Mouse (Mus musculus): ENCODE results near the gene Olfr221. TPM values are rescaled to one million over a fixed set of nuclear protein-coding genes. Genes with fewer than 3 reads are reported as not detected.
"Not testable (repeated sequence)": the region's sequence is repeated elsewhere in the genome, so short reads cannot be mapped to it uniquely, and the experiment has no call there.

Olfr221 gene
- polyA plus RNA-seq (2015; fragmentation: Nextera tagmentation; extraction: Ambion mirVana), result not detected in 2 replicates

GRCm38 (mm10) chr14:52042359-52042758 is at the start of gene Olfr221:
TSS of gene Olfr221 (minus strand) at chr14:52042459.
- ATAC-seq (ENCODE audit: extremely low read depth, insufficient number of reproducible peaks, low FRiP score, low TSS enrichment); H3K9me3 ChIP-seq; H3K4me1 ChIP-seq; H3K9ac ChIP-seq; H3K36me3 ChIP-seq; H3K27me3 ChIP-seq (replicated peaks); H3K27ac ChIP-seq (replicated peaks); H3K4me3 ChIP-seq; H3K4me2 ChIP-seq: not testable (repeated sequence)
- 42% methylated on average over 3 of the region's 3 CpGs for WGBS

- H3K27me3 ChIP-seq (replicated peaks), result no peaks in the 10 kb centered on the region
These were observed 40.8 kb upstream of the Olfr221 start for GRCm38 (mm10) chr14:52083083-52083482.

GRCm38 (mm10) chr14:52071599-52072137 is 29.4 kb upstream of the Olfr221 start:
- ATAC-seq (ENCODE audit: extremely low read depth, insufficient number of reproducible peaks, low FRiP score, low TSS enrichment), result no peak
- Histone ChIP-seq H3K27me3 (replicated peaks) (no peaks in the 10 kb centered on the region), H3K4me2 (no peak overlapping the region), H3K4me3 (no peak overlapping the region), H3K4me1 (no peaks in the 10 kb centered on the region), H3K9ac (no peak overlapping the region), H3K36me3 (peaks cover 65% of the 10 kb centered on the region), H3K9me3 (no peaks in the 10 kb centered on the region), H3K27ac (replicated peaks) (no peak overlapping the region)
- WGBS, result 89% methylated on average over 15 of the region's 15 CpGs

More at GRCm38 (mm10) chr14:52083083-52083482, 40.8 kb upstream of the Olfr221 start:
- H3K4me3 ChIP-seq, result no peak overlapping the region
- H3K4me1 ChIP-seq, result no peaks in the 10 kb centered on the region
- peaks cover 85% of the 10 kb centered on the region for H3K36me3 ChIP-seq
- no peak overlapping the region for H3K4me2 ChIP-seq
- H3K27ac ChIP-seq (replicated peaks), result no peak overlapping the region
- ATAC-seq (ENCODE audit: extremely low read depth, insufficient number of reproducible peaks, low FRiP score, low TSS enrichment), result no peak
- no peak overlapping the region for H3K9ac ChIP-seq
- no peaks in the 10 kb centered on the region for H3K9me3 ChIP-seq

GRCm38 (mm10) chr14:52066135-52066534 is 23.9 kb upstream of the Olfr221 start:
- Histone ChIP-seq H3K4me1 (no peaks in the 10 kb centered on the region), H3K9me3 (no peaks in the 10 kb centered on the region; the same call in 1 of the 2 replicates), H3K4me2 (no peak overlapping the region), H3K36me3 (peaks cover 10% of the 10 kb centered on the region), H3K4me3 (no peak overlapping the region), H3K9ac (no peak overlapping the region), H3K27me3 (replicated peaks) (no peaks in the 10 kb centered on the region), H3K27ac (replicated peaks) (no peak overlapping the region)
- 56% methylated on average over 4 of the region's 4 CpGs for WGBS
- no peak for ATAC-seq (ENCODE audit: extremely low read depth, insufficient number of reproducible peaks, low FRiP score, low TSS enrichment)

GRCm38 (mm10) chr14:52061798-52062197 is 19.5 kb upstream of the Olfr221 start:
- ATAC-seq (ENCODE audit: extremely low read depth, insufficient number of reproducible peaks, low FRiP score, low TSS enrichment), result no peak
- Histone ChIP-seq H3K4me2 (no peak overlapping the region), H3K4me3 (no peak overlapping the region), H3K4me1 (no peaks in the 10 kb centered on the region), H3K9me3 (no peaks in the 10 kb centered on the region; the same call in 1 of the 2 replicates), H3K9ac (no peak overlapping the region), H3K36me3 (no peaks in the 10 kb centered on the region), H3K27ac (replicated peaks) (no peak overlapping the region), H3K27me3 (replicated peaks) (no peaks in the 10 kb centered on the region)
- WGBS, result 81% methylated on average over 8 of the region's 8 CpGs

- WGBS, result 74% methylated on average over 1 of the region's 1 CpGs
- ATAC-seq (ENCODE audit: extremely low read depth, insufficient number of reproducible peaks, low FRiP score, low TSS enrichment), result no peak
- no peak overlapping the region for H3K4me2 ChIP-seq
- no peak overlapping the region for H3K27ac ChIP-seq (replicated peaks)
- H3K4me1 ChIP-seq, result no peaks in the 10 kb centered on the region
- H3K36me3 ChIP-seq, result no peaks in the 10 kb centered on the region
- no peaks in the 10 kb centered on the region; the same call in 1 of the 2 replicates for H3K9me3 ChIP-seq
- no peaks in the 10 kb centered on the region for H3K27me3 ChIP-seq (replicated peaks)
- no peak overlapping the region for H3K9ac ChIP-seq
- H3K4me3 ChIP-seq, result no peak overlapping the region
These were observed 18.5 kb upstream of the Olfr221 start for GRCm38 (mm10) chr14:52060800-52061199.

GRCm38 (mm10) chr14:52059982-52060381 is 17.7 kb upstream of the Olfr221 start:
- Histone ChIP-seq H3K9ac (no peak overlapping the region), H3K4me1 (no peaks in the 10 kb centered on the region), H3K27me3 (replicated peaks) (no peaks in the 10 kb centered on the region), H3K4me3 (no peak overlapping the region), H3K36me3 (no peaks in the 10 kb centered on the region), H3K9me3 (no peaks in the 10 kb centered on the region; the same call in 1 of the 2 replicates), H3K4me2 (no peak overlapping the region), H3K27ac (replicated peaks) (no peak overlapping the region)
- WGBS, result 58% methylated on average over 4 of the region's 4 CpGs
- ATAC-seq (ENCODE audit: extremely low read depth, insufficient number of reproducible peaks, low FRiP score, low TSS enrichment), result no peak

- WGBS, result 90% methylated on average over 3 of the region's 3 CpGs
- not testable (repeated sequence) for ATAC-seq (ENCODE audit: extremely low read depth, insufficient number of reproducible peaks, low FRiP score, low TSS enrichment); H3K4me1 ChIP-seq; H3K4me2 ChIP-seq; H3K9ac ChIP-seq; H3K9me3 ChIP-seq; H3K4me3 ChIP-seq; H3K27me3 ChIP-seq (replicated peaks); H3K27ac ChIP-seq (replicated peaks); H3K36me3 ChIP-seq
These were observed 10.5 kb upstream of the Olfr221 start for GRCm38 (mm10) chr14:52052720-52053119.

GRCm38 (mm10) chr14:52045966-52046565 is 3.8 kb upstream of the Olfr221 start:
- ATAC-seq (ENCODE audit: extremely low read depth, insufficient number of reproducible peaks, low FRiP score, low TSS enrichment), result no peak
- 73% methylated on average over 9 of the region's 9 CpGs for WGBS
- Histone ChIP-seq H3K27ac (replicated peaks) (no peak overlapping the region), H3K36me3 (no peaks in the 10 kb centered on the region), H3K9me3 (no peaks in the 10 kb centered on the region), H3K4me1 (0 out of 2 replicates have a peak, but pooled peaks cover 9% of the 10 kb centered on the region), H3K9ac (no peak overlapping the region), H3K4me2 (no peak overlapping the region), H3K4me3 (no peak overlapping the region), H3K27me3 (replicated peaks) (no peaks in the 10 kb centered on the region)

- no peaks in the 10 kb centered on the region for H3K36me3 ChIP-seq
- H3K4me1 ChIP-seq, result 0 out of 2 replicates have a peak, but pooled peaks cover 9% of the 10 kb centered on the region
- no peaks in the 10 kb centered on the region for H3K27me3 ChIP-seq (replicated peaks)
- no peak overlapping the region for H3K4me3 ChIP-seq
- peak overlapping the region; percentile 52; the same call in 1 of the 2 replicates for H3K9ac ChIP-seq
- ATAC-seq (ENCODE audit: extremely low read depth, insufficient number of reproducible peaks, low FRiP score, low TSS enrichment), result no peak
- 6% methylated on average over 8 of the region's 8 CpGs for WGBS
- H3K9me3 ChIP-seq, result no peaks in the 10 kb centered on the region
- H3K27ac ChIP-seq (replicated peaks), result no peak overlapping the region
- H3K4me2 ChIP-seq, result peak overlapping the region; percentile 32; the same call in 1 of the 2 replicates
These were observed 2.8 kb upstream of the Olfr221 start for GRCm38 (mm10) chr14:52044901-52045678.

- no peak overlapping the region for H3K27ac ChIP-seq (replicated peaks)
- H3K36me3 ChIP-seq, result no peaks in the 10 kb centered on the region
- peak overlapping the region; percentile 30 for H3K9ac ChIP-seq
- H3K4me1 ChIP-seq, result 0 out of 2 replicates have a peak, but pooled peaks cover 9% of the 10 kb centered on the region
- no peaks in the 10 kb centered on the region for H3K9me3 ChIP-seq
- WGBS, result 56% methylated on average over 6 of the region's 6 CpGs
- ATAC-seq (ENCODE audit: extremely low read depth, insufficient number of reproducible peaks, low FRiP score, low TSS enrichment), result no peak
- no peak overlapping the region for H3K4me3 ChIP-seq
- H3K4me2 ChIP-seq, result no peak overlapping the region
- H3K27me3 ChIP-seq (replicated peaks), result no peaks in the 10 kb centered on the region
These were observed 1.2 kb upstream of the Olfr221 start for GRCm38 (mm10) chr14:52043446-52043845.
